Mouse (Mus musculus): ENCODE measurements around the gene Rassf4.

- TF ChIP-seq POLR2AphosphoS2 (IDR thresholded peaks at IDR 0.05; ENCODE audit: low read length) (no peak), MAX (IDR thresholded peaks at IDR 0.05; ENCODE audit: low read length) (no peak), BHLHE40 (IDR thresholded peaks at IDR 0.05; ENCODE audit: borderline replicate concordance, low read depth, low read length) (no peak), POLR2A (IDR thresholded peaks at IDR 0.05; ENCODE audit: control insufficient read depth in 1 of 2, insufficient read depth in 1 of 2, low read depth in 1 of 2, low read length in 2 of 2, poor library complexity in 1 of 2) (no peak), TAL1 (IDR thresholded peaks at IDR 0.05; ENCODE audit: low read length) (no peak), TCF12 (IDR thresholded peaks at IDR 0.05; ENCODE audit: low read depth, low read length) (no peak)
These were observed 27.1 kb upstream of the Rassf4 start for GRCm38 (mm10) chr6:116700821-116701220.

All from MEL (cell line).